Mouse (Mus musculus) c-Kit-negative CD71-positive TER-119-positive erythroid progenitor cells, embryonic 14.5 days (primary cell): ENCODE measurements around the gene Tango6.

Experiments used
- DNase-seq: peaks from one replicate; pipeline ENCODE4 v3.0.0-alpha.2; 2013; ENCODE audit warnings: low read depth, low spot score

The Tango6 gene

DNA sequence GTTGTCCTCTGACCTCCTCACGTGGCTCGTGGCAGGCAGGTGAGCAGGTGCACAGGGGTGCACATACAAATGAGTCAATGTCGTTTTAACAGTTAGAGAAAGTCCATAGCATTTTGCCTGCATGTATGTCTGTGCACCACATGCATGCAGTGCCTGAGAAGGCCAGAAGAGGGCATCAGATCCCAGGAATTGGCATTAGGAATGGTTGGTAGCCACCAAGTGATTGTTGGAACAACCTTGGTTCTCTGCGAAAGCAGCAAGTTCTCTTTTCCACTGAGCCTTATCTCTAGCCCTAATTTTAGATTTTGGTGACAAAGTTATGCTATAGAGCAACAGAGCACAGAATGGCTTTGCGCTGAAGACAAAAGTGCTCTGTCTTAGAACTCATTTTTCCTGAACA, 16.7 kb downstream of the Tango6 start:
- peak; percentile 13 for DNase-seq

DNA sequence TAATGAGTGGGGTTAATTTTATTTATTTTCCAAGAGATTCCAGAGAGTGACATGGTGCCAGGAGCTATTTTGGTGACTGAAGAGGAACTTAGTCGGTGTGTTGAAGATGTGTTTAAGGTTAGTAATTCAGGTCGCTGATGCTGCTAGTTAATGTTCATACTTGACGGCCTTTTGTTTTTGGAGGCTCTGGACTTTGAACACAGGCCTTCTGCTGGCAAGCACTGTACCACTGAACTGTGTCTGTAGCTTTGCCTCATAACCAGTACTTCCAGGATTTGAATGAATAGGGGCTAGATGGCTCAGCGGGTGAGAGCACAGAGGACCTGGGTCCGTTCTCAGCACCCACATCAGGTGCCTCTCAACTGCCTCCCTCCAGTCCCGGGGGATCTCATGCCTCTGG, 17.3 kb downstream of the Tango6 start:
- no peak for DNase-seq

DNA sequence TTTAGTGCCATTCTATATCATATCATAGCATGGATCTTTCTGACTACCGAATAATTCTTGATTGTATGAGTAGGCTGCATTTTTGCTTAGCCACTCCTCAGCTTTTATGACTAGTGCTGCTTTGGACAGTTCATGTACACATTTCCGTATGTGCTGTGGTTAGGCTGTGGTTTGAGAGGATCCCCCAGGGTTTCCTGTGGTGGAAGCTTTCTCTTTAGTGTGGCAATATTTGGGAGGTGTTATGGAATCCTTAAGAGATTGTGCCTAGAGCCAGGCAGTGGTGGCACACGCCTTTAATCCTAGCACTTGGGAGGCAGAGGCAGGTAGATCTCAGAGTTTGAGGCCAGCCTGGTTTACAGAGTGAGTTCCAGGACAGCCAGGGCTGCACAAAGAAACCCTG, 18.5 kb downstream of the Tango6 start:
- no peak for DNase-seq

DNA sequence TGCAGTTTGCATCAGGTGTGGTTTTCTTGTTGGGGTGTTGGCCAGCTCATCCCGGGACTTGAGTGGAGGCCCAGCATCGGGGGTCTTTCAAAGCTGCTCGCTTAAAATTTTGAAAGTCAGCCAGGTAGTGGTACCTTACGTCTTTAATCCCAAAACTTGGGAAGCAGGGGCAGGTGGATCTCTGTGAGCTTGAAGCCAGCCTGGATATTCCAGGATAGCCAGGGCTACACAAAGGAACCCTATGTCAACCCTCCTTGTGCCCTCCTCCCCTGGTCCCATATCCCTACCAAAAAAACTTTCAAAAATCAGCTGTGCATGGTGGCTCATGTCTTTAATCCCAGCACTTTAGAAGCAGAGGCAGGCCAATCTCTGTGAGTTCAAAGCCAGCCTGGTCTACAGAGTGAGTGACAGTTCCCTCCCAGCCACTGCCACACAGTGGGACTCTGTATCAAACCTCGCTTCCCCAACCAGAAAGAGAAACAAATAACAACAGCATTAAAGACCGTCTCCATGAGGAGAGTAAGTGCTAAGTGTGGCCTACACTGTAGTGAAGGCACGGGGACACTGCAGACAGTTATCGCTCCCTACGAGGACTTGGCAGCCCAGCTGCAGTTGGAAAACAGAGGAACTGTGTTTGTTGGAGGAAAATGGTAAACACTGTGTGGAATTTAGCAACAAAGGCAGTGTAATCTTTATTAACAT, 21.5 kb downstream of the Tango6 start:
- DNase-seq, result no peak

DNA sequence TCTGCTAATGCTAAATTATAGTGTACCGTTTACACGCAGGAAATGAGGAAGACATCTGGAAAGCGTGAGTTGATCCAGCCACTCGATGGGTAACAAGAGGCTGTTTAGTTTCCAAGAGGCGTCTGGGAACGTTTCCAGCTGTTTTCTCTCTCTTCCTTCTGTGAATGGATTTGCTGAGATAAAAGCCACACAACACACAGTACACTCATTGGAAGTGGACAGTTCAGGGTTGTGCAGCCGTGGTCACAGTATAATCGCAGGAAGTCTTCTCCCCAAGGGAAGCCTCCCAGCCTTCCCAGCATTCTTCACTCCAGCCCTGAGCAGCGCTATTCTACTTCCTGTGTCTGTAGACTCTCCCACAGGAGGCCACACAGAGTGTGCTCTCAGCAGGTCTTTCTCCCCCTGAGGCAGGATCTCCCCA, 22.0 kb downstream of the Tango6 start:
- DNase-seq, result no peak

DNA sequence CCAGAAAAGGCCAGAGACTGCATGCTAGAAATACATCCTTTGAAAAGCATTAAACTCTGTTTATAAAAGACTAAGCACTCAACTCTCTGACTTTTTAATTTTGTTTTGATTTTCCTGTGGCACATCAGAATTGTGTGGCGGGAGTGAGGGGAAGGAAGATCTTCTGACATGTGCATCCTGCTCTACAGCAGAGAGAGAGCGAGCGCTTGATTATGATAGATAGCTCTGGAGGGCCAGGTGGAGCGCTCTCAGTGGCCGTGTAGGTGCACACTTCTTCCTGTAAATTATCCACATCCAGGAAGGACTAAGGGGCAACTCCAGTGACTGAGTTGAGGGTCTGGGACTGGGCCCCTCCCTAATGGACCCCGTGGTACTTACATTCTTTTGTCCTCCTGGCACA, 23.3 kb downstream of the Tango6 start:
- DNase-seq, result no peak

DNA sequence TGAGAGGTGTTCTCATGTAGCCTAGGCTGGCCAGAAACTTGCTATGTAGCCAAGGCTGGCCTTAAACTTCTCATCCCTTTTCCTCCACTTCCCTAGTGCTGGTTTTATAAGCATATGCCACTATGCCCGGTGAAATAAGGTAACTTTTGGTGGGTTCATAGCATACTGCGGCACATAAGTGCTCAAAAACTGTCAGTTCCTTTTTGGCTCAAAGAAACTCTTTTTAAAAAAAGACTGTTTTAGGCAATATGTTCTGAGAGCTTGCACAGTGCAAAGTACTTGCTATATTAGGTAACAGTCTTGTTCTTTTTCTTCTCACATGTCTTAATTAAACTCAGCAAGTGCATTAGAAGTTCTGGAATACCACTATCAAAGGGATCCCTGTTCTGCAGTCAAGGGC, 27.1 kb downstream of the Tango6 start:
- DNase-seq, result no peak

DNA sequence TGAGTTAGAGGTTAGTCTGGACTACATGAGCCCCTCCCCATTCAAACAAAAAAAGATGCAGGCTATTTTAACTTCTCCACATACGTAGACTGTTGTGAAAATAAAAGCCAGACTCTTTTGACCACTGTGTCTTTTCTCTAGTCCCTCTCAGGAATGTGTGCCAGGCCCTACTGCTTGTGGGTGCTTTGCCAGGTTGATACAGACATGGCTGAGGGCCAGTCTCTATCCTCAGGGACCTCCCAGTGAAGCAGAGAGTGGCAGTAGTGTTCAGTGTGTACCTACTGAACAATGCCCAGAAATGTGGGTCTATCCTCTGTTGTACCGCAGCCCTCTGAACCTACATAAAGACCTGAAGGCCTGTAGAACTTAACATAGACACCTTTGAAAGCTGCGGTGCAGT, 29.6 kb downstream of the Tango6 start:
- DNase-seq, result no peak

DNA sequence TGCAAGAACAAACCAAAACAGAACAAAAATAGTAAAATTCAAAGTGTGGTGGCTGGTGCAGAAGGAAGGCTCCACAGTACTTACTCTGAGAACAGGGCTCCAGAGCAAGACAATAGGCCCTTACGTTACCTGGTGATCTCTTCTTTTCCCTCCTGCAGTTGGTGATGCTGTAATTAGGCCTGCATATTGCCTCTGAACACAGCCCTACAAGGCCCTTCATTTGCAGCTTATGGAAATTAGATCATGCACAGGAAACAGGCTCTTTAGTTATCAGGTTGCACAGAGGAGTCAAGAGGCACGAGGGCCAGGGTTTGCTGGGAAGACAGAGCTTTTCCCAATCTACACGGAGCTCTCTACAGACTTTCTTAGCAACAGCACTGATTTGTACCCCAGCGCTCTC, 31.4 kb downstream of the Tango6 start:
- no peak for DNase-seq

DNA sequence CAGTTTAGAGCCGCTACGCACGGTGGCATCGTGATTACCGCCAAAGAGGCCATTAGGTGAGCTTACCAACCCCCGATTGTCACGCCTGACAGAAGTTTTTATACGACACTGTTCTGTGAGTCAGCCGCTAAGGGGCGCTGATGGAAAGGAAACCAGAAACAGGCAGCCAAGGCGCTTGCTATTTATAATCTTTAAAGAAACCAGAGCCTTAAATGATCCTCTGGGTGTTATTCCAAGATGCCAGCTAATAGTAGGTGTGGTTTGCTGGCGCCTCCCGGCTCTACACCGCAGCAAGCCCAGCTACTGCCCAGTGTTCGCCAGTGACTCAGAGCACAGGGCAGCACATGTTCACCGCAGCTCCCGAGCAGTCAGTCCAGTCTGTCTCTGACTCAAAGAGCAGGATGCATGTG, 35.2 kb downstream of the Tango6 start:
- DNase-seq, result no peak

DNA sequence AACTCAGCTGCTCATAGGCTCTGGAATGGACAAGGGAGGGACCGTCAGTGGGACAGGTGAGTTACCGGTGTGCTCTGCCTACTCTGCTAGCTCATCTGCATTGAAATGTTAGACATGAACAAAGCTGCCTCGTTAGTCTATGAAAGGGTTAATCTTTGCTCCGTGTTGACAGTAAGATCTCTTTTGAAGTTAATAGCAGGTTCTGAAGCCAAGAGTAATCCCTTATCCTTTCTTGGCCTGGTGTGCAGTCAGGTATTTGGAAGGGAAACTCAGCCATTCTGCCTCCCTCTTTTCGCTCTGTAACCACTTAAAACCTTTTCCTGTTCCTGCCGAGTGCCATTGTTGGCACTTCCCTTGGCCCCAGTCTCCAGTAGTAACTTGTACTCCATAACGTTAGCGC, 38.1 kb downstream of the Tango6 start:
- DNase-seq, result no peak

DNA sequence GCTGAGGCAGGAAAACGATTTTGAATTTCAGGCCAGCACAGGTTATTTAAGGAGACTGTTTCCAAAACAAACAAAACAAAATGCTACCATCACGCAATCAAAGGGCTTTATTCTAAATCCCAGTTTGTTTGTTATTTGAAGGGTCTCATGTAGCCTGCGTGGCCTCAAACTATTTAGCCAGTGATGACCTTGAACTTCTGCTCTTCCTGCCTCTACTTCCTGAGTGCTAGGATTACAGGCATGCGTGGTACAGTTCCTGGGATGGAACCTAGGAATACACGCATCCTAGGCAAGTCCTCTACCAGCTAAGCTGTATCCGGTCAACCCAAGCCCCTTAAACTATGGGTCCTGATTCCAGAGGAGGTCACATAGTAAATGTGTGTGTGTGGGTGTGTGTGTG, 39.6 kb downstream of the Tango6 start:
- no peak for DNase-seq

DNA sequence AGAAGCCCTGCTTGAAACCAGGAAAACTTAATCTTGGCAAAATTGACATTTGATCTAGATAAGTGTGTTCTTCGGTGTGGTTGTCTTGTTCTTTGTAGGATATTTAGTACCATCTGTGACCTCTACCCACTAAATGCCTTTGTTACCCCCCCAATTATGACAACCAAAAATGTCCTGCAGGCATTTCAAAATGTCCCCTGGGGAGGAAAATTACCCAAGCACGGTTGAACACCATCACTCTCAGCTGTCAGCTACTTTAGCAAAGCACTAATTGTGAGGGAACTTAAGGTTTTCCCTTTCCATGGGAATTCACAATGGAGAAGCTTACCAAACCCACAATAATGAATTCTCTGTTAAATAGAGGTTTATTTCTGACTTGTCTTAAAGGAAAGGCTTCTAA, 41.1 kb downstream of the Tango6 start:
- DNase-seq, result no peak

DNA sequence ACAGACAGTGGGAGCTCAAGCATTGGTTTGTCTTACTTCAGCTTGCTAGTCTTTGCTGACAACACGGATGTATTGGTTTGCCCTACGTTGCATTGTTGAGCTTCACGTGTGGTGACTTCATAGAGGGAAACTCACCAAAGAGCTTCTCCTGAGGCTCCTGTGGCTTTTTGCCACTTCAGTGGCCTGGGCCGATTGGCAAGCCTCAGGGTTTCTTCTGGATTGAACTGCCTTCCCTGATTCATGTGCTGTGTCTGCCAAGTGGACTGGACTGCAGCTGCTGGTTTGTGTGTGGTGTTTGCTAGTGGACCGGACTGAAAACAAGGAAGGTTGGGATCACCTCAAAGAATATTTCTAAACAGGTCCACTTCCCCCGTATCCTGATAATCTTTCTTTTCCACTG, 43.7 kb downstream of the Tango6 start:
- no peak for DNase-seq

DNA sequence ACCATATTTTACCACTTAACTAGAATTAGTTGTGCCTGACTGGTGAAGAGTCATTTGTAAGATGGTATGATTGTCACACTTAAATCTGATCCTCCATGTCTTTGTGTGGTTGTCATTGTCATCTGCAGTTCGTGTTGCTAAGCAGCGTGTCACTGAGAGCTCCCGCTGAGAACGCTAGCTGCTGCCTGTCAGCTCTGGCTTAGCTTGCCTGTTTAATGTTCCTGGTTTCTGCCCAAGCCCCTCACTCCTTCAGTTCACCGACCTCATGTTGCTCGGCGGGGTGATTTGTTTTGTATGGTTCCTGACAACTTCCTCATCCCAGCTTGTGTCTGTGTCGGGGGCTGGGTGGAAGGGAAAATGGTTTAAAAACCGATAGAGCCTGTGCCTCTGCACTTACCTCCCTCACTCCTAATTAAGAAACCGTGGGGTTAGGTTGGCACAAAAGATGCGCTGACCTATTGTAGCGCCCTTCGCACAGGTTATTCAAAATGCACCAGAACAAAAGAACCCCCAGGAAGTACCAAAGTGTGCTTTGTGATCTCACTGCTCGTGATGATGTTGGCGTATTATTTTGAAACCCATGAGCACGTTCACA, 44.5 kb downstream of the Tango6 start:
- no peak for DNase-seq

DNA sequence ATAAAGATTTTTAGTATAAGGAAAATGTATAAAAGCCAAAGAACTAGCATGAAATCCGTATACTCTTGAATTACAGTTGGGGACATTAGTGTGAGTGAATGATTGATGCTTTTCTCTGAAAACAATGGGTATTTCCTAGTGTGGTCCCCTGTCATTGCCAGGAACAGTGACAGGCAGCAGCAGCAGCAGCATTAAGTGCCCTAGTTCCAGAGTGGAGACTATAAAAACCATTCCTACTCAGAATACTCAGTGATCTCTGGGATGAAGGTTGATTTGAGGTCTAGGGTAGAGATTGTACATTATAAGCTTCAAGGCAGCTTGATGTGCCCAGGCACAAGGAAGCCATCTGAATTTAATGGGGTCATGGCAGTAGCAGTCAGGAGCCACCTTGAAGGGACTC, 45.0 kb downstream of the Tango6 start:
- no peak for DNase-seq

DNA sequence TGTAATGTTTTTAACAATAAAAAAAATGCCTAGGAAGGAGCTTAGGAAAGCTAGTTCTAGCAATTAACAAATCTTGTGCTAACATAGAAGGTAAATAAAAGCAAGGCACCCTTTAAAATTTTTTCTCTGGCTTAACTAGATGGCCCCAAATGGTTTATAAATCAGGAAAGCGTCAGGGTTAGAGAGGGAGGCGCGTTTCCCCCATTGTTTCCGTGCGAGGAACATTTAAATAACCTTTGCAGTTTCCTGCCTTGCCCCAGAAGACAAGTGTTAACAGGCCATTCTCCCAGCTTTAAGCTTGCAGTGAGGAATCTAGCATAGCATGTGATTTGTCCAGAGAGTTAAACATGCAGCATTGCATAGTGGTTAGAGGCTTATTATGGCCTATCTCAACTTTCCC, 50.1 kb downstream of the Tango6 start:
- no peak for DNase-seq

DNA sequence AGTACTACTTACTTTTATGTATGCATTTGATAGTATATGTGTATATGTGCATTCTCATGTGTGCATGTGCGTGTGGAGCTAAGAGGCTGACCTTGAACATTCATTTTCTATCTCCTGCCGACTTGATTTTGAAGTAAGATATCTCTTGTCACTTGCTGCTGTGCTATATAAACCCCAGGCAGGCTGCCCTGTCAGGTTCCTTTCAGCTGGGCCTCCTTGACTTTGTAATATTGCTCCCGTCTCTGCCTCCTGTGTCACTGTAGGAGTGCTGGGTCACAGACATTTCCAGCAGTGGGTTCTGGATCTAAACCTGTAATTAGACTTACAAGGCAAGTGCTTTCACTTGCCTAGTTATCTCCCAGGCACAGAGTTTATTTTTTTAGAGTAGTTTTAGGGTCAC, 50.8 kb downstream of the Tango6 start:
- no peak for DNase-seq

DNA sequence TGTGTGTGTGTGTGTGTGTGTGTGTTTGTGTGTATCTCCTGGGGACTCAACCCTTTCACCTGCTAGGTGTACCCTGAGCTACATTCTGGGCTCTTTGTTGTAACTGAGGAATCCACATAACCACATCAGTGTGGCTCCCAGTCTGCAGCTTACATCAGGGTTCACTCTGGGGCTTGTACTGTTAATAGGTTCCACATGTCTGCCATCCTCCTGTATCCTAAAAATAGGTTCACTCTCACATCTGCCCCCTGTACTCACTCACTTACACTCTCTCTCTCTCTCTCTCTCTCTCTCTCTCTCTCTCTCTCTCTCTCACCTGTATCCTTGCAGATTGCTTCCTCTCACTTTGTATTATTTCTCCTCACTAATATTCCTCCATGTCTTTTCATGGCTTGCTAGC, 51.4 kb downstream of the Tango6 start:
- DNase-seq, result no peak

DNA sequence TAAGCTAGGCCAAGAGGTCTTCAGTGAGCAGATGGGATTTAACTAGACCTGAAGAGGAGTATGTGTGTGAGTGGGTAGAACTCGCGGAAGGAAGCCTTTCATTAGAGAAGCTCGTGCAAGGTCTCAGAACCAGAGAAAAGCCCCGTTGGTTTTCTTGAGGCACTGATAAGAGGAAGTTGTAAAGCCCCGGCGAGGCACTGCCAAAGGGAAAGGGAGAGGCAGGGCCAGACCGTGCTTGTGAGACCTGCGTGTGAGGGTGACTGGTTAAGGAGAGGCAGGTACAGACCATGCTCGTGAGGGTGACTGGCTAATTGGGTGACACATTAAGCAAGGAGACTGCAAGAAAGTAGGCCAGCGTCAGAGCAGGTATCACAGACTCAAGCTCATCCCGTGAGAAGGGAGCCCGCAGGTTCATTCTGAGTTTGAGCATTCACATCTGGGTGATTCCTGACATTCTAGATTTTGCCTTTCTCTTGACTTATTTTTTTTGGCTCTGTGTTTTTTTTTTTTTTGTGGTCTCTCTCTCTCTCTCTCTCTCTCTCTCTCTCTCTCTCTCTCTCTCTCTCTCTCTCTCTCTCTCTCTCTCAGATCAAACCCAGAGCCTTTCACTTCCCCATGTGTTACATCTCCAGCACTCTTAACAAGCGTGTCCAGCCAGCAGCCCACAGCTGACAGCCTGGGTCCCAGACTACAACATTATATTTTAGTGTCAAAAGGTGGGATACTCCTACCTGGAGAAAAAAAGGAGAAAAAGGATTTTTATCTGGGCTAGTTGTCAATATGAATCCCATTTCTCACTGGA, 54.2 kb downstream of the Tango6 start:
- no peak for DNase-seq

DNA sequence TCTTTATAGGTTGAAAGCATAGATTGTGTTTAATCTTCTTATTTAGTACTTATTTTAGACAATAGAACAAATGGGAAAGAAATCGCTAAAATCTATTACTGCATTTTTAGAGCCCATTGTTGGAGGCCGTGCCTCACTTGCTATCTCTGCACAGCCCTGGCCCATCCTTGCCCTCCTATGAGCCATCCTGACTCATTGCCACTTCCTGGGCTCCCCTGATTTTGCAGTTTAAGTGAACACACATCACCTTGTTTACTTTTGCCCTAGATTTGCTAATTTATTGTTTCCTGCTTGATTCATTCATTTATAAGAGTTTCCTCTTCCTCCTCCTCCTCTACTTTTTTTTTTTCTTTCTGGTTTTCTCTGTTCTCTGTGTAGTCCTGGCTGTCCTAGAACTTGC, 55.0 kb downstream of the Tango6 start:
- no peak for DNase-seq

DNA sequence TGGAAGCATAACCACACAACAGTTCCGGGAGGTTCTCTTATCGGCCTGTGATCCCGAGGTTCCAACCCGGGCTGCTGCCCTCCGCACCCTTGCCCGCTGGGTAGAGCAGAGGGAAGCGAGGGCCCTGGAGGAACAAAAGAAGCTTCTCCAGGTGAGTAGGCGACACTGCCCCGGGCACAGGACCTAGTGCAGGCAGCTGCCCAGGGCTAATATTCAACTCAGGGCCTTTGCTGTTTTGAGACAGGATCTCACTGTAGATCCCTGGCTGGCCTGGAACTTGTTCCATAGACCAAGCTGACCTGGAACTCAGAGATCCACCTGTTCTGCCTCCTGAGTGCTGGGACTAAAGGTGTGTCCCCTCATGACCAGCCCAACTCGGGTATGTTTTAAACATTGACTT, 59.5 kb downstream of the Tango6 start:
- no peak for DNase-seq

DNA sequence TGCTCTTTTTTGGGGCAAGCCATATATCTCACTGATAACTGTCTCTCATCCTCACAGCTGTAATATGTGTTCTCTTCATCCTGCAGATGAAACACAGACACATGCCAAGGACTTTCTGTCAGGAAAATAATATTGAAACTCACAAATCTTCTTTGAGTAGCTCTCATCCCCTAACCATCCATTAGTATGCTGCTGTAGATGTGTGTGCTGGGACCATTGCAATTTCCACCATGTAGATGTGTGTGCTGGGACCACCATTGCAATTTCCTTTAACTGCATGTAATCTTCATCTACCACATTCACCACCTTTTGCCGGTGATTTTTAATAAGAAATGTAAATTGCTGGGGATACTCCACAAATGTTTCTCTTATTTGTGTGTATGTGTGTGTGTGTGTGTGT, 60.5 kb downstream of the Tango6 start:
- DNase-seq, result no peak
